Mouse (Mus musculus) brain, embryonic 14.5 days (tissue): Measurements from ENCODE around the gene Ift81. TPM values are rescaled to one million over a fixed set of nuclear protein-coding genes. Genes with fewer than 3 reads are reported as not detected.

Source experiments
- DNase-seq: peaks from one replicate; pipeline ENCODE4 v3.0.0-alpha.2; 2011; ENCODE audit warnings: low read depth
- CTCF ChIP-seq: fragments of 200-500 bp; IDR thresholded peaks from 2 replicates; pipeline ENCODE4 v1.5.1; 2012; ENCODE audit warnings: inconsistent platforms, mild to moderate bottlenecking, moderate library complexity, borderline replicate concordance; ENCODE audit not compliant: insufficient read depth, insufficient read length; ENCODE audit errors: extremely low read depth
- POLR2A ChIP-seq: fragments of 200-500 bp; IDR thresholded peaks from 2 replicates; pipeline ENCODE4 v1.6.1; 2012; ENCODE audit warnings: mild to moderate bottlenecking, inconsistent platforms, borderline replicate concordance; ENCODE audit not compliant: poor library complexity, insufficient read depth, insufficient read length, severe bottlenecking; ENCODE audit errors: extremely low read depth
- polyA plus RNA-seq: library from polyadenylated mRNA; depleted of rRNA; stranded (reverse); fragments of >200 nt; gene quantifications from 2 replicates; pipeline ENCODE4 v1.2.3, GENCODE M21; 2012; rRNA removed

Ift81 gene
- polyA plus RNA-seq, 1 experiment, result 26.9 TPM

- no peak for DNase-seq
- no peak for TF ChIP-seq POLR2A
Observed at GRCm38 (mm10) chr5:122503760-122504119, 110.6 kb downstream of the Ift81 start.

- TF ChIP-seq CTCF (no peak), POLR2A (no peak)
- DNase-seq, result peak; percentile 47
Observed at GRCm38 (mm10) chr5:122503015-122503759, 111.1 kb downstream of the Ift81 start.

- TF ChIP-seq CTCF, result peak; percentile 40; the same call in 1 of the 2 replicates
- peak; percentile 97 for TF ChIP-seq POLR2A
- DNase-seq, result peak; percentile 97
Observed at GRCm38 (mm10) chr5:122502077-122502941, 112.0 kb downstream of the Ift81 start, which contains the start of gene Atp2a2. TSS of gene Atp2a2 (minus strand) at chr5:122502225.

- no peak for TF ChIP-seq POLR2A
- TF ChIP-seq CTCF, result no peak
Observed at GRCm38 (mm10) chr5:122501101-122502076, 112.9 kb downstream of the Ift81 start.

GRCm38 (mm10) chr5:122500563-122500962, 113.8 kb downstream of the Ift81 start:
- no peak for DNase-seq
- no peak for TF ChIP-seq CTCF
- TF ChIP-seq POLR2A, result no peak

More at GRCm38 (mm10) chr5:122501101-122502076, 112.9 kb downstream of the Ift81 start:
- peak; percentile 60 for DNase-seq

Other genes starting within 250 kb of the Ift81 start
- 40.1 and 64.1 TPM in 2 replicates for gene Gpn3, start 242.6 kb downstream of the Ift81 start, polyA plus RNA-seq
- 127 and 158 TPM in 2 replicates for gene Fam216a, start 242.2 kb downstream of the Ift81 start, polyA plus RNA-seq
- gene Arpc3, start 222.6 kb downstream of the Ift81 start, polyA plus RNA-seq, result 265 and 282 TPM in 2 replicates
- 43.1 and 53.4 TPM in 2 replicates for gene Anapc7, start 192.8 kb downstream of the Ift81 start, polyA plus RNA-seq
- gene Atp2a2, start 112.3 kb downstream of the Ift81 start, polyA plus RNA-seq, result 102 and 136 TPM in 2 replicates
- 3.5 and 7.7 TPM in 2 replicates for gene P2rx7, start 29.4 kb upstream of the Ift81 start, polyA plus RNA-seq
- 9.7 and 13.1 TPM in 2 replicates for gene P2rx4, start 93.0 kb upstream of the Ift81 start, polyA plus RNA-seq
- 53.0 and 59.7 TPM in 2 replicates for gene Camkk2, start 164.9 kb upstream of the Ift81 start, polyA plus RNA-seq
- gene Anapc5, start 206.8 kb upstream of the Ift81 start, polyA plus RNA-seq, result 621 and 683 TPM in 2 replicates
- 30.9 and 33.1 TPM in 2 replicates for gene Rnf34, start 235.5 kb upstream of the Ift81 start, polyA plus RNA-seq